Mouse (Mus musculus): ENCODE results near the gene Ccnyl1. TPM values are rescaled to one million over a fixed set of nuclear protein-coding genes. Genes with fewer than 3 reads are reported as not detected.

The Ccnyl1 gene
- polyA plus RNA-seq, 1 experiment from 2014 or later, result 4.1 TPM

- H3K9ac ChIP-seq (replicated peaks; ENCODE audit: low read length), result no peak overlapping the region
- no peaks in the 10 kb centered on the region for H3K9me3 ChIP-seq (ENCODE audit: low read length)
- H3K4me3 ChIP-seq (ENCODE audit: low read length), result no peak overlapping the region
- H3K27me3 ChIP-seq (ENCODE audit: insufficient read depth, low read length), result no peaks in the 10 kb centered on the region
- no peak overlapping the region for H3K27ac ChIP-seq (ENCODE audit: low read length)
- peak; percentile 86 for ATAC-seq (ENCODE audit: low FRiP score, low TSS enrichment)
- H3K4me1 ChIP-seq (ENCODE audit: insufficient read depth, low read length), result no peaks in the 10 kb centered on the region
- H3K36me3 ChIP-seq (ENCODE audit: insufficient read depth, low read length), result peaks cover 20% of the 10 kb centered on the region; the same call in 1 of the 2 replicates
- no peak overlapping the region for H3K4me2 ChIP-seq (replicated peaks; ENCODE audit: low read depth, low read length)
Measured at GRCm38 (mm10) chr1:64717504-64717903, 27.2 kb downstream of the Ccnyl1 start.

DNA sequence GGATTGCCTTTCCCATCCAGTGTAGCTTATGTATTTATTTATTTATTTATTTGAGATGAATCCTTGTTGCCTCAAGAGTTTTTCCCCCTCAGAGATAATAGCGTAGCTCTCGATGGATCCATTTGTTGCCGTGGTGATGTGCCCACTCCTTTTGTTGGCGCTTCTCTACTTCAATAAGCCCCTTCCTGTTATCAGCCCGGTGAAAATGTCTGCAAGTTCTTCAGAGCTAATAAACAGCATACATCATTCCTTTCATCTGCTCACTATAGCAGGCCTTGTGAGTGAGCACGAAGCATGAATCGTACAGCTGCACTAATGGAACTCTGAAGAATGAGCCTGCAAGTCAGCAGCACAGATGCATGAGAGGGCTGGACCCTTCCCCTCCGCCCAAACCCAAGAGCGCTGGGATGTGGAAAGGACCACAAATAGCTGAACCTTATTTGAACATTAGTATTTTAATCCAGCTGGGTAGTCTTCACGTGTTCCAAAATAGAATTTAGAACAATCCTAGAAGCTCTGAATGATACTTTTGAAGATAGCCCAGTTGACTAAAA lies 30.9 kb downstream of the Ccnyl1 start:
- Histone ChIP-seq H3K4me2 (replicated peaks; ENCODE audit: low read depth, low read length) (no peak overlapping the region), H3K4me3 (ENCODE audit: low read length) (no peak overlapping the region), H3K27me3 (ENCODE audit: insufficient read depth, low read length) (no peaks in the 10 kb centered on the region), H3K36me3 (ENCODE audit: insufficient read depth, low read length) (peaks cover 16% of the 10 kb centered on the region), H3K27ac (ENCODE audit: low read length) (no peak overlapping the region), H3K9me3 (ENCODE audit: low read length) (no peaks in the 10 kb centered on the region), H3K4me1 (ENCODE audit: insufficient read depth, low read length) (no peaks in the 10 kb centered on the region), H3K9ac (replicated peaks; ENCODE audit: low read length) (no peak overlapping the region)
- no peak for ATAC-seq (ENCODE audit: low FRiP score, low TSS enrichment)
- 83% methylated on average over 10 of the region's 10 CpGs for WGBS

DNA sequence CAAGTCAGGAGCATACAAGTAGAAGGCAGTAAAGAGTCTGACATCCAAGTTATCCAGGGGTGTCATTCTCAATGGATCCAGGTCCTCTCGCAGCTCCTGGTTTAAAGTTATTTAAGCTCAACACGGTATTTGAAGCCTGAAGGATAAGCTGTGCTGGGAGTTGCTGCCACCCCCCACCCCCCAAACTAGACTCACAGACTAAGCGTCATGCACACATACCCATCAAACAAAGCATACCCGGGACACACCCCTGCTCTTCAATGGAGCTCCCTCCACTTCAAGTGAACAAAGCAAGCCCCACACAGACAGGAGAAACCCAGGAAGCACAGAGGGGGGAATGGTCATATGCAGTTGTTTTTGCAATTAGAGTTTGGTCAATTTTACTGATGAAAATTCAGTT lies 39.8 kb downstream of the Ccnyl1 start:
- WGBS, result 93% methylated on average over 4 of the region's 4 CpGs
- Histone ChIP-seq H3K27me3 (ENCODE audit: insufficient read depth, low read length) (peaks cover 14% of the 10 kb centered on the region), H3K9me3 (ENCODE audit: low read length) (no peaks in the 10 kb centered on the region), H3K4me1 (ENCODE audit: insufficient read depth, low read length) (peaks cover 15% of the 10 kb centered on the region; the same call in 1 of the 2 replicates), H3K27ac (ENCODE audit: low read length) (no peak overlapping the region), H3K36me3 (ENCODE audit: insufficient read depth, low read length) (peaks cover 9% of the 10 kb centered on the region; the same call in 1 of the 2 replicates), H3K4me3 (ENCODE audit: low read length) (no peak overlapping the region), H3K4me2 (replicated peaks; ENCODE audit: low read depth, low read length) (no peak overlapping the region), H3K9ac (replicated peaks; ENCODE audit: low read length) (no peak overlapping the region)
- no peak for ATAC-seq (ENCODE audit: low FRiP score, low TSS enrichment)

- Histone ChIP-seq H3K27ac (ENCODE audit: low read length) (no peak overlapping the region), H3K9ac (replicated peaks; ENCODE audit: low read length) (no peak overlapping the region), H3K27me3 (ENCODE audit: insufficient read depth, low read length) (peaks cover 23% of the 10 kb centered on the region), H3K4me3 (ENCODE audit: low read length) (no peak overlapping the region), H3K36me3 (ENCODE audit: insufficient read depth, low read length) (peaks cover 9% of the 10 kb centered on the region; the same call in 1 of the 2 replicates), H3K4me1 (ENCODE audit: insufficient read depth, low read length) (peaks cover 28% of the 10 kb centered on the region), H3K4me2 (replicated peaks; ENCODE audit: low read depth, low read length) (no peak overlapping the region), H3K9me3 (ENCODE audit: low read length) (no peaks in the 10 kb centered on the region)
- no peak for ATAC-seq (ENCODE audit: low FRiP score, low TSS enrichment)
- 67% methylated on average over 16 of the region's 16 CpGs for WGBS
Measured at GRCm38 (mm10) chr1:64731341-64732020, 41.2 kb downstream of the Ccnyl1 start.

DNA sequence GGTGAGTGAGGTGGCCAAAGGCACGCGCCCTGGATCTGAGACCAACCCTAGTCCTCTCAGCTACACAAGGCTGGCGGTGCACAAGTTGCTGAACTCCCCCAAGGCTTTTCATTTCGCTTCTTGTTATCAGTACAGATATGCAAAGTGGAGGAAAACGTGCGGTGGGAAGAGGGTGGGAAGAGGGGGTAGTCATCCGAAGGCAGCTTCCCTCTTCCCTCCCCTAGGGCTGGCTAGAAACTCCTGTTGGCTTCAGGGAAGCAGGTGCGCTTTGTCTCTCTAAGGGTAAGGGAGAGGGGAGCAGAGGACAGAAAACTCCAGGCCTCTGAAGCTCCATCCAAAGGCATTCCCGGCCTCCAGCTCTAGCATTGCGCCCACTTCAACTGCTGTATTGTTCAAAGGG lies 41.9 kb downstream of the Ccnyl1 start:
- 47% methylated on average over 10 of the region's 10 CpGs for WGBS
- no peak overlapping the region for H3K9ac ChIP-seq (replicated peaks; ENCODE audit: low read length)
- no peak overlapping the region for H3K4me3 ChIP-seq (ENCODE audit: low read length)
- H3K9me3 ChIP-seq (ENCODE audit: low read length), result no peaks in the 10 kb centered on the region
- no peak overlapping the region for H3K4me2 ChIP-seq (replicated peaks; ENCODE audit: low read depth, low read length)
- peaks cover 9% of the 10 kb centered on the region; the same call in 1 of the 2 replicates for H3K36me3 ChIP-seq (ENCODE audit: insufficient read depth, low read length)
- no peak for ATAC-seq (ENCODE audit: low FRiP score, low TSS enrichment)
- no peak overlapping the region for H3K27ac ChIP-seq (ENCODE audit: low read length)
- H3K27me3 ChIP-seq (ENCODE audit: insufficient read depth, low read length), result peaks cover 23% of the 10 kb centered on the region
- H3K4me1 ChIP-seq (ENCODE audit: insufficient read depth, low read length), result peaks cover 28% of the 10 kb centered on the region

GRCm38 (mm10) chr1:64732637-64733200 lies 42.5 kb downstream of the Ccnyl1 start:
- ATAC-seq (ENCODE audit: low FRiP score, low TSS enrichment), result no peak
- WGBS, result 62% methylated on average over 7 of the region's 7 CpGs
- Histone ChIP-seq H3K27me3 (ENCODE audit: insufficient read depth, low read length) (peaks cover 23% of the 10 kb centered on the region), H3K27ac (ENCODE audit: low read length) (no peak overlapping the region), H3K36me3 (ENCODE audit: insufficient read depth, low read length) (peaks cover 9% of the 10 kb centered on the region; the same call in 1 of the 2 replicates), H3K9me3 (ENCODE audit: low read length) (no peaks in the 10 kb centered on the region), H3K9ac (replicated peaks; ENCODE audit: low read length) (no peak overlapping the region), H3K4me3 (ENCODE audit: low read length) (no peak overlapping the region), H3K4me1 (ENCODE audit: insufficient read depth, low read length) (peaks cover 28% of the 10 kb centered on the region), H3K4me2 (replicated peaks; ENCODE audit: low read depth, low read length) (no peak overlapping the region)

- H3K36me3 ChIP-seq (ENCODE audit: insufficient read depth, low read length), result 0 out of 2 replicates have a peak, but pooled peaks cover 6% of the 10 kb centered on the region
- 39% methylated on average over 11 of the region's 11 CpGs for WGBS
- peaks cover 36% of the 10 kb centered on the region for H3K4me1 ChIP-seq (ENCODE audit: insufficient read depth, low read length)
- no peak for ATAC-seq (ENCODE audit: low FRiP score, low TSS enrichment)
- H3K9me3 ChIP-seq (ENCODE audit: low read length), result no peaks in the 10 kb centered on the region
- peaks cover 23% of the 10 kb centered on the region for H3K27me3 ChIP-seq (ENCODE audit: insufficient read depth, low read length)
- H3K4me3 ChIP-seq (ENCODE audit: low read length), result no peak overlapping the region
- H3K4me2 ChIP-seq (replicated peaks; ENCODE audit: low read depth, low read length), result 0 out of 2 replicates have a peak overlapping the region, but pooled peaks have one; percentile 95
- no peak overlapping the region for H3K9ac ChIP-seq (replicated peaks; ENCODE audit: low read length)
- no peak overlapping the region for H3K27ac ChIP-seq (ENCODE audit: low read length)
Measured at GRCm38 (mm10) chr1:64733453-64734245, 43.4 kb downstream of the Ccnyl1 start.

DNA sequence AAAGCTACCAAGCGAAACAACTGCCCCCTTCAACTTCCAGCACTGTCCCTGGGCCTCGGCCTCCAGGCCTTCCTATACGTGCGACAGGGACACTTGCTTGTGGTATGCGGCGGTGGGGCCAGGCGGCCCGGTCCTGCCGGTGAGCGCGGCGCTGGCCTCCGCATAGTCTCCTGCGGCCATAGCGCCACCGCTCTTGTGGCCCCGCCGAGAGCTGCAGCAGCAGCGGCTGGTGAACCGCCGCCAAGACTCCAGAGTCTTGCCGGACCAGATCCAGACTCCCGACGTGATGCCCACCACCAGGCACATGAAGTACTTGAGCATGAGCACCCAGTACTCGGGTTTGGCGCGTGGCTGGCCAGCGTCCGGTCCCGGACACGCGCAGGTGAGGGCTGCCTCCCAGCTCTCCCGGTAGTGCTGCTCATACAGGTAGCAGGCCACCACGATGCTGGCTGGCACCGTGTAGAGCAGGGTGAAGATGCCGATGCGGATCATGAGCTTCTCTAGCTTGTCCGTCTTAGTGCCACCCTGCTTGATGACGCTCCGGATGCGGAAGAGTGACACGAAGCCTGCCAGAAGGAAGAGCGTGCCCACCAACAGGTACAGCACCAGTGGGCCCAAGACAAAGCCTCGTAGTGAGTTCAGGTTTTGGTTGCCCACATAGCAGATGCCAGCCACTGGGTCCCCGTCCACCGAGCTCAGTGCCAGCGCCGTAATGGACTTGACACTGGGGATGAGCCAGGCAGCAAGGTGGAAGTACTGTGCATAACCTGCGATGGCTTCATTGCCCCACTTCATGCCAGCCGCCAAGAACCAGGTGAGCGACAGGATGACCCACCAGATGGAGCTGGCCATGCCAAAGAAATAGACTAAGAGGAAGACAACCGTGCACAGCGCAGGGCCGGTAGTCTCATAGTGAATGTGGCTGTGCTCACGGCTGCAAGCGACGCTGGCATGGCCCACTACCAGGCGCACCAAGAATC lies 44.8 kb downstream of the Ccnyl1 start:
- Histone ChIP-seq H3K9ac (replicated peaks; ENCODE audit: low read length) (peak overlapping the region; percentile 49), H3K4me2 (replicated peaks; ENCODE audit: low read depth, low read length) (peak overlapping the region; percentile 95), H3K27ac (ENCODE audit: low read length) (no peak overlapping the region), H3K4me3 (ENCODE audit: low read length) (peak overlapping the region; percentile 74), H3K4me1 (ENCODE audit: insufficient read depth, low read length) (peaks cover 46% of the 10 kb centered on the region), H3K9me3 (ENCODE audit: low read length) (no peaks in the 10 kb centered on the region), H3K36me3 (ENCODE audit: insufficient read depth, low read length) (0 out of 2 replicates have a peak, but pooled peaks cover 6% of the 10 kb centered on the region), H3K27me3 (ENCODE audit: insufficient read depth, low read length) (peaks cover 23% of the 10 kb centered on the region)
- 41% methylated on average over 58 of the region's 58 CpGs for WGBS
- no peak for ATAC-seq (ENCODE audit: low FRiP score, low TSS enrichment)
